Mouse (Mus musculus): ENCODE results near the gene Rabl6. TPM values are rescaled to one million over a fixed set of nuclear protein-coding genes. Genes with fewer than 3 reads are reported as not detected.

Gene Rabl6
- polyA plus RNA-seq, 1 experiment, result 43.6 TPM

GRCm38 (mm10) chr2:25598749-25599148 is 9.6 kb downstream of the Rabl6 start:
- WGBS, result 87% methylated on average over 1 of the region's 1 CpGs
- Histone ChIP-seq H3K27me3 (ENCODE audit: control insufficient read depth, insufficient read depth, low read length) (no peaks in the 10 kb centered on the region), H3K4me3 (ENCODE audit: extremely low read depth, insufficient read depth, insufficient read length) (no peak overlapping the region), H3K36me3 (ENCODE audit: control insufficient read depth, insufficient read depth, low read length) (peaks cover 39% of the 10 kb centered on the region), H3K4me1 (ENCODE audit: control insufficient read depth, insufficient read depth, insufficient read length) (no peaks in the 10 kb centered on the region), H3K27ac (ENCODE audit: insufficient read depth, low read length) (no peak overlapping the region)
- no peak for TF ChIP-seq POLR2A (IDR thresholded peaks at IDR 0.05; ENCODE audit: low read depth, low read length)
- TF ChIP-seq CTCF (IDR thresholded peaks at IDR 0.05; ENCODE audit: extremely low read depth, insufficient read depth, insufficient read length, insufficient replicate concordance), result no peak
- no peak for DNase-seq (ENCODE audit: low read depth in 1 of 2, low spot score in 2 of 2)

- 94% methylated on average over 5 of the region's 5 CpGs for WGBS
- H3K36me3 ChIP-seq (ENCODE audit: control insufficient read depth, insufficient read depth, low read length), result peaks cover 40% of the 10 kb centered on the region
Measured at GRCm38 (mm10) chr2:25596765-25597510, 11.4 kb downstream of the Rabl6 start.

GRCm38 (mm10) chr2:25591863-25592262 is 16.5 kb downstream of the Rabl6 start:
- Histone ChIP-seq H3K4me1 (ENCODE audit: control insufficient read depth, insufficient read depth, insufficient read length) (no peaks in the 10 kb centered on the region), H3K27me3 (ENCODE audit: control insufficient read depth, insufficient read depth, low read length) (no peaks in the 10 kb centered on the region), H3K27ac (ENCODE audit: insufficient read depth, low read length) (no peak overlapping the region), H3K36me3 (ENCODE audit: control insufficient read depth, insufficient read depth, low read length) (peaks cover 19% of the 10 kb centered on the region), H3K4me3 (ENCODE audit: extremely low read depth, insufficient read depth, insufficient read length) (no peak overlapping the region)
- DNase-seq (ENCODE audit: low read depth in 1 of 2, low spot score in 2 of 2), result peak in 1 of 2 experiments; percentile 33
- 72% methylated on average over 2 of the region's 2 CpGs for WGBS
- TF ChIP-seq CTCF (IDR thresholded peaks at IDR 0.05; ENCODE audit: extremely low read depth, insufficient read depth, insufficient read length, insufficient replicate concordance) (peak; percentile 26; the same call in 1 of the 2 replicates), POLR2A (IDR thresholded peaks at IDR 0.05; ENCODE audit: low read depth, low read length) (no peak)

More at GRCm38 (mm10) chr2:25596765-25597510, 11.4 kb downstream of the Rabl6 start:
- TF ChIP-seq POLR2A (IDR thresholded peaks at IDR 0.05; ENCODE audit: low read depth, low read length), result no peak
- no peak for TF ChIP-seq CTCF (IDR thresholded peaks at IDR 0.05; ENCODE audit: extremely low read depth, insufficient read depth, insufficient read length, insufficient replicate concordance)
- Histone ChIP-seq H3K4me3 (ENCODE audit: extremely low read depth, insufficient read depth, insufficient read length) (no peak overlapping the region), H3K27me3 (ENCODE audit: control insufficient read depth, insufficient read depth, low read length) (no peaks in the 10 kb centered on the region), H3K27ac (ENCODE audit: insufficient read depth, low read length) (no peak overlapping the region), H3K4me1 (ENCODE audit: control insufficient read depth, insufficient read depth, insufficient read length) (no peaks in the 10 kb centered on the region)
- no peak for DNase-seq (ENCODE audit: low read depth in 1 of 2, low spot score in 2 of 2)

GRCm38 (mm10) chr2:25588227-25588907 is 20.0 kb downstream of the Rabl6 start:
- H3K36me3 ChIP-seq (ENCODE audit: control insufficient read depth, insufficient read depth, low read length), result peaks cover 11% of the 10 kb centered on the region

GRCm38 (mm10) chr2:25587290-25587689 is 21.0 kb downstream of the Rabl6 start:
- H3K27ac ChIP-seq (ENCODE audit: insufficient read depth, low read length), result no peak overlapping the region
- no peak overlapping the region for H3K4me3 ChIP-seq (ENCODE audit: extremely low read depth, insufficient read depth, insufficient read length)
- TF ChIP-seq POLR2A (IDR thresholded peaks at IDR 0.05; ENCODE audit: low read depth, low read length), result no peak
- TF ChIP-seq CTCF (IDR thresholded peaks at IDR 0.05; ENCODE audit: extremely low read depth, insufficient read depth, insufficient read length, insufficient replicate concordance), result no peak
- WGBS, result 91% methylated on average over 8 of the region's 8 CpGs
- no peak for DNase-seq (ENCODE audit: low read depth in 1 of 2, low spot score in 2 of 2)
- H3K36me3 ChIP-seq (ENCODE audit: control insufficient read depth, insufficient read depth, low read length), result peaks cover 9% of the 10 kb centered on the region
- no peaks in the 10 kb centered on the region for H3K27me3 ChIP-seq (ENCODE audit: control insufficient read depth, insufficient read depth, low read length)
- H3K4me1 ChIP-seq (ENCODE audit: control insufficient read depth, insufficient read depth, insufficient read length), result no peaks in the 10 kb centered on the region

More at GRCm38 (mm10) chr2:25588227-25588907, 20.0 kb downstream of the Rabl6 start:
- Histone ChIP-seq H3K27ac (ENCODE audit: insufficient read depth, low read length) (no peak overlapping the region; the same call in 1 of the 2 replicates), H3K4me3 (ENCODE audit: extremely low read depth, insufficient read depth, insufficient read length) (no peak overlapping the region), H3K4me1 (ENCODE audit: control insufficient read depth, insufficient read depth, insufficient read length) (no peaks in the 10 kb centered on the region), H3K27me3 (ENCODE audit: control insufficient read depth, insufficient read depth, low read length) (no peaks in the 10 kb centered on the region)
- 78% methylated on average over 8 of the region's 8 CpGs for WGBS
- no peak for TF ChIP-seq POLR2A (IDR thresholded peaks at IDR 0.05; ENCODE audit: low read depth, low read length)
- no peak for TF ChIP-seq CTCF (IDR thresholded peaks at IDR 0.05; ENCODE audit: extremely low read depth, insufficient read depth, insufficient read length, insufficient replicate concordance)
- DNase-seq (ENCODE audit: low read depth in 1 of 2, low spot score in 2 of 2), result no peak

GRCm38 (mm10) chr2:25585601-25586000 is 22.7 kb downstream of the Rabl6 start:
- Histone ChIP-seq H3K4me1 (ENCODE audit: control insufficient read depth, insufficient read depth, insufficient read length) (peaks cover 3% of the 10 kb centered on the region; the same call in 1 of the 2 replicates), H3K36me3 (ENCODE audit: control insufficient read depth, insufficient read depth, low read length) (peaks cover 9% of the 10 kb centered on the region), H3K27me3 (ENCODE audit: control insufficient read depth, insufficient read depth, low read length) (no peaks in the 10 kb centered on the region), H3K27ac (ENCODE audit: insufficient read depth, low read length) (no peak overlapping the region), H3K4me3 (ENCODE audit: extremely low read depth, insufficient read depth, insufficient read length) (no peak overlapping the region)
- 84% methylated on average over 3 of the region's 3 CpGs for WGBS
- TF ChIP-seq POLR2A (IDR thresholded peaks at IDR 0.05; ENCODE audit: low read depth, low read length), result no peak
- no peak for TF ChIP-seq CTCF (IDR thresholded peaks at IDR 0.05; ENCODE audit: extremely low read depth, insufficient read depth, insufficient read length, insufficient replicate concordance)
- no peak for DNase-seq (ENCODE audit: low read depth in 1 of 2, low spot score in 2 of 2)

All from spleen, adult 2 months (tissue).